Mouse (Mus musculus) cerebellum, adult 2 months (tissue): ENCODE results near the gene Gpatch2. TPM values are rescaled to one million over a fixed set of nuclear protein-coding genes. Genes with fewer than 3 reads are reported as not detected.

Experiments used
- DNase-seq, 2 experiments: peaks; one replicate each; pipeline ENCODE4 v3.0.0; 2021
- H3K27ac ChIP-seq: fragments of 200-500 bp; 2 replicates; pipeline ENCODE4 v1.5.1; 2012; ENCODE audit warnings: low read length, control low read depth, inconsistent platforms; ENCODE audit not compliant: insufficient read depth
- H3K27me3 ChIP-seq: fragments of 200-500 bp; 2 replicates; pipeline ENCODE4 v1.6.1; 2012; ENCODE audit warnings: inconsistent platforms, mild to moderate bottlenecking, low read length, moderate library complexity; ENCODE audit not compliant: control insufficient read depth, insufficient read depth
- H3K4me1 ChIP-seq: fragments of 200-500 bp; 2 replicates; pipeline ENCODE4 v1.6.1; 2011; ENCODE audit warnings: low read length; ENCODE audit not compliant: control insufficient read depth, insufficient read depth
- H3K4me3 ChIP-seq: fragments of 200-500 bp; replicated peaks from 2 replicates; pipeline ENCODE3; 2011; ENCODE audit warnings: mild to moderate bottlenecking, low read depth, low read length, control low read depth; ENCODE audit not compliant: insufficient read depth
- CTCF ChIP-seq: fragments of 200-500 bp; IDR thresholded peaks from 2 replicates; pipeline ENCODE4 v1.5.1; 2011; ENCODE audit warnings: low read depth, mild to moderate bottlenecking, control low read depth, low read length, moderate library complexity, borderline replicate concordance; ENCODE audit not compliant: insufficient read depth
- POLR2A ChIP-seq: fragments of 200-500 bp; IDR thresholded peaks from 2 replicates; pipeline ENCODE4 v1.6.1; 2011; ENCODE audit warnings: low read length, control low read depth, borderline replicate concordance; ENCODE audit not compliant: insufficient read depth
- WGBS: fragments of 180-500 bp; shearing (Covaris S2); methylation state at CpG from one replicate; pipeline ENCODE4 v1.1.7; 2018; 5-methylcytosine and 5-hydroxymethylcytosine counted together
- polyA plus RNA-seq: library from polyadenylated mRNA; depleted of rRNA; stranded (reverse); fragments of >200 nt; gene quantifications from 2 replicates; pipeline ENCODE4 v1.2.3, GENCODE M21; 2012

Gpatch2 gene
- polyA plus RNA-seq, 1 experiment: 15.4 TPM

- Histone ChIP-seq H3K27me3 (no peaks in the 10 kb centered on the region), H3K27ac (no peak overlapping the region), H3K4me1 (no peaks in the 10 kb centered on the region; the same call in 1 of the 2 replicates), H3K4me3 (no peak overlapping the region)
- TF ChIP-seq POLR2A: no peak
- TF ChIP-seq CTCF: no peak
- no peak for DNase-seq
- 86% methylated on average over 1 of the region's 1 CpGs for WGBS
Measured at GRCm38 (mm10) chr1:187295711-187296110, 80.4 kb downstream of the Gpatch2 start.

GRCm38 (mm10) chr1:187299236-187299635 is 83.9 kb downstream of the Gpatch2 start:
- WGBS: 51% methylated on average over 4 of the region's 4 CpGs
- H3K4me3 ChIP-seq: no peak overlapping the region
- no peak for TF ChIP-seq CTCF
- TF ChIP-seq POLR2A: no peak
- DNase-seq: no peak
- H3K27ac ChIP-seq: no peak overlapping the region
- no peaks in the 10 kb centered on the region for H3K27me3 ChIP-seq
- no peaks in the 10 kb centered on the region; the same call in 1 of the 2 replicates for H3K4me1 ChIP-seq

GRCm38 (mm10) chr1:187300626-187301025 is 85.3 kb downstream of the Gpatch2 start:
- H3K4me1 ChIP-seq: no peaks in the 10 kb centered on the region; the same call in 1 of the 2 replicates
- no peak overlapping the region for H3K4me3 ChIP-seq
- DNase-seq: peak in 1 of 2 experiments; percentile 14
- 46% methylated on average over 5 of the region's 5 CpGs for WGBS
- no peak for TF ChIP-seq CTCF
- TF ChIP-seq POLR2A: no peak
- H3K27ac ChIP-seq: no peak overlapping the region
- no peaks in the 10 kb centered on the region for H3K27me3 ChIP-seq

- H3K27ac ChIP-seq: no peak overlapping the region
- H3K4me3 ChIP-seq: no peak overlapping the region
- TF ChIP-seq CTCF (no peak), POLR2A (no peak)
- no peak for DNase-seq
- H3K27me3 ChIP-seq: no peaks in the 10 kb centered on the region
- WGBS: 56% methylated on average over 10 of the region's 10 CpGs
- H3K4me1 ChIP-seq: no peaks in the 10 kb centered on the region
Measured at GRCm38 (mm10) chr1:187303221-187303620, 87.9 kb downstream of the Gpatch2 start.

- no peaks in the 10 kb centered on the region for H3K27me3 ChIP-seq
- DNase-seq: no peak
- WGBS: 91% methylated on average over 4 of the region's 4 CpGs
- no peak for TF ChIP-seq POLR2A
- TF ChIP-seq CTCF: no peak
- H3K27ac ChIP-seq: no peak overlapping the region
- H3K4me3 ChIP-seq: no peak overlapping the region
- no peaks in the 10 kb centered on the region for H3K4me1 ChIP-seq
Measured at GRCm38 (mm10) chr1:187307335-187307734, 92.0 kb downstream of the Gpatch2 start.

- no peak overlapping the region for H3K27ac ChIP-seq
- TF ChIP-seq POLR2A (no peak), CTCF (no peak)
- no peaks in the 10 kb centered on the region for H3K4me1 ChIP-seq
- WGBS: 88% methylated on average over 2 of the region's 2 CpGs
- no peak overlapping the region for H3K4me3 ChIP-seq
- H3K27me3 ChIP-seq: no peaks in the 10 kb centered on the region
- no peak for DNase-seq
Measured at GRCm38 (mm10) chr1:187308523-187308922, 93.2 kb downstream of the Gpatch2 start.

- WGBS: 92% methylated on average over 6 of the region's 6 CpGs
- Histone ChIP-seq H3K27me3 (no peaks in the 10 kb centered on the region), H3K4me1 (no peaks in the 10 kb centered on the region), H3K4me3 (no peak overlapping the region), H3K27ac (no peak overlapping the region)
- DNase-seq: no peak
- TF ChIP-seq CTCF: no peak
- no peak for TF ChIP-seq POLR2A
Measured at GRCm38 (mm10) chr1:187311122-187311521, 95.8 kb downstream of the Gpatch2 start.

GRCm38 (mm10) chr1:187313323-187313722 is 98.0 kb downstream of the Gpatch2 start:
- WGBS: 83% methylated on average over 1 of the region's 1 CpGs
- H3K27ac ChIP-seq: no peak overlapping the region
- H3K4me3 ChIP-seq: no peak overlapping the region
- no peak for TF ChIP-seq CTCF
- no peak for TF ChIP-seq POLR2A
- no peaks in the 10 kb centered on the region for H3K4me1 ChIP-seq
- H3K27me3 ChIP-seq: no peaks in the 10 kb centered on the region
- no peak for DNase-seq

GRCm38 (mm10) chr1:187313763-187314162 is 98.5 kb downstream of the Gpatch2 start:
- DNase-seq: no peak
- Histone ChIP-seq H3K4me1 (no peaks in the 10 kb centered on the region), H3K4me3 (no peak overlapping the region), H3K27ac (no peak overlapping the region), H3K27me3 (no peaks in the 10 kb centered on the region)
- WGBS: 90% methylated on average over 5 of the region's 5 CpGs
- TF ChIP-seq POLR2A (no peak), CTCF (no peak)
